19 mouse cellular contexts compared by ENCODE assay signal in genomic region chr13:116489420-116489819, GRCm38 (mm10).
A peak's percentile ranks its signal among the peaks of the same experiment; 100 is the strongest.
DNase-seq lines count a peak whose midpoint lies in the region; ATAC-seq and TF ChIP-seq lines count a peak whose summit lies in the region.
"Had no signal": no experiment of that assay in that cellular context is flagged by ENCODE, and none has a peak within 500 bp of the region (broad histone marks: within the 10 kb centered on the region; RNA-seq: fewer than 3 reads in every experiment).

No protein-coding gene starts in this region.

- no peak for TF ChIP-seq EP300 in liver, postnatal 0 days (IDR thresholded peaks at IDR 0.05; ENCODE audit: low read depth)

- no peaks in the 10 kb centered on the region for H3K27me3 ChIP-seq in liver, embryonic 11.5 days (replicated peaks; ENCODE audit: control insufficient read depth, insufficient read depth, low read length)
- H3K27me3 ChIP-seq in liver, postnatal 0 days (ENCODE audit: insufficient read depth, low read length) = no peaks in the 10 kb centered on the region
- no peaks in the 10 kb centered on the region for H3K27me3 ChIP-seq in hindbrain, embryonic 16.5 days (replicated peaks; ENCODE audit: control insufficient read depth, insufficient read depth, low read length)
- H3K27me3 ChIP-seq: forebrain, embryonic 12.5 days; liver, embryonic 13.5 days had no signal

- H3K36me3 ChIP-seq in liver, embryonic 11.5 days (ENCODE audit: control insufficient read depth, insufficient read depth, low read length) = no peaks in the 10 kb centered on the region
- H3K36me3 ChIP-seq in liver, postnatal 0 days (replicated peaks; ENCODE audit: insufficient read depth, low read length) = no peaks in the 10 kb centered on the region
- H3K36me3 ChIP-seq in hindbrain, embryonic 16.5 days (ENCODE audit: control insufficient read depth, insufficient read depth, low read length) = no peaks in the 10 kb centered on the region
- H3K36me3 ChIP-seq: forebrain, embryonic 12.5 days; G1E; heart, embryonic 10.5 days; liver, embryonic 13.5 days had no signal

- DNase-seq in liver, embryonic 11.5 days (ENCODE audit: low spot score) = no peak
- DNase-seq in liver, postnatal 0 days = no peak
- DNase-seq in 3T3-L1 (ENCODE audit: low read depth, low spot score) (peak; percentile 2), MN1 (ENCODE audit: low spot score) (peak; percentile 50)
- no peak for DNase-seq in frontal cortex, postnatal 10 days (ENCODE audit: low spot score in 2 of 2)
- no peak for DNase-seq in layer of hippocampus, adult 9-11 months
- DNase-seq in urinary bladder, adult 2 months (ENCODE audit: low spot score) = no peak
- DNase-seq: cerebellum, adult 8-10 months; layer of hippocampus, postnatal 36 days; left cerebral cortex, postnatal 4 days; liver, embryonic 13.5 days; lung, postnatal 14 days; thymus, postnatal 4 days had no signal

- H3K4me1 ChIP-seq in liver, embryonic 11.5 days (replicated peaks; ENCODE audit: control insufficient read depth, insufficient read depth, low read length) = no peaks in the 10 kb centered on the region
- no peaks in the 10 kb centered on the region for H3K4me1 ChIP-seq in liver, postnatal 0 days (ENCODE audit: insufficient read depth)
- H3K4me1 ChIP-seq in hindbrain, embryonic 16.5 days (ENCODE audit: control insufficient read depth, insufficient read depth, low read depth, low read length) = no peaks in the 10 kb centered on the region
- H3K4me1 ChIP-seq: forebrain, embryonic 12.5 days; heart, embryonic 10.5 days; liver, embryonic 13.5 days had no signal

- no peak overlapping the region for H3K4me3 ChIP-seq in liver, embryonic 11.5 days (ENCODE audit: low read depth, low read length)
- H3K4me3 ChIP-seq in liver, postnatal 0 days (ENCODE audit: low read depth, low read length) = no peak overlapping the region
- H3K4me3 ChIP-seq in hindbrain, embryonic 16.5 days (ENCODE audit: low read length) = no peak overlapping the region
- H3K4me3 ChIP-seq: forebrain, embryonic 12.5 days; heart, embryonic 10.5 days; liver, embryonic 13.5 days had no signal

- no peaks in the 10 kb centered on the region for H3K9me3 ChIP-seq in liver, embryonic 11.5 days (ENCODE audit: control insufficient read depth, low read length)
- no peaks in the 10 kb centered on the region for H3K9me3 ChIP-seq in liver, postnatal 0 days (ENCODE audit: low read length)
- no peaks in the 10 kb centered on the region for H3K9me3 ChIP-seq in hindbrain, embryonic 16.5 days (ENCODE audit: control insufficient read depth, low read length)
- H3K9me3 ChIP-seq: forebrain, embryonic 12.5 days; heart, embryonic 10.5 days; liver, embryonic 13.5 days had no signal

- ATAC-seq in liver, embryonic 11.5 days (replicated peaks; ENCODE audit: low FRiP score) = peak; percentile 56; the same call in 1 of the 2 replicates
- no peak for ATAC-seq in liver, postnatal 0 days
- peak; percentile 70; the same call in 1 of the 2 replicates for ATAC-seq in hindbrain, embryonic 16.5 days
- ATAC-seq: CD4-positive, CD25-positive, alpha-beta regulatory T cell, adult 4 months; intestine, postnatal 0 days had no signal

- TF ChIP-seq CTCF in liver, postnatal 0 days (IDR thresholded peaks at IDR 0.05; ENCODE audit: low read depth) = no peak

- 45% methylated on average over 1 of the region's 1 CpGs for WGBS in liver, embryonic 11.5 days
- 34% methylated on average over 1 of the region's 1 CpGs for WGBS in liver, postnatal 0 days (ENCODE audit: insufficient replicate concordance)
- WGBS in hindbrain, embryonic 16.5 days = 33% methylated on average over 1 of the region's 1 CpGs

- H3K4me2 ChIP-seq in liver, embryonic 11.5 days = no peak overlapping the region
- no peak overlapping the region for H3K4me2 ChIP-seq in liver, postnatal 0 days (ENCODE audit: low read depth, low read length)
- no peak overlapping the region for H3K4me2 ChIP-seq in hindbrain, embryonic 16.5 days (ENCODE audit: low read length)
- H3K4me2 ChIP-seq: forebrain, embryonic 12.5 days; liver, embryonic 13.5 days had no signal

- H3K9ac ChIP-seq in liver, embryonic 11.5 days (ENCODE audit: low read depth, low read length) = no peak overlapping the region
- H3K9ac ChIP-seq in liver, postnatal 0 days (replicated peaks) = no peak overlapping the region
- H3K9ac ChIP-seq in hindbrain, embryonic 16.5 days (ENCODE audit: low read depth, low read length) = no peak overlapping the region
- H3K9ac ChIP-seq: forebrain, embryonic 12.5 days; liver, embryonic 13.5 days had no signal

- H3K27ac ChIP-seq in liver, embryonic 11.5 days (ENCODE audit: low read depth, low read length) = no peak overlapping the region
- H3K27ac ChIP-seq in liver, postnatal 0 days (ENCODE audit: low read depth) = no peak overlapping the region
- H3K27ac ChIP-seq in hindbrain, embryonic 16.5 days (ENCODE audit: low read depth, low read length) = no peak overlapping the region
- H3K27ac ChIP-seq: forebrain, embryonic 12.5 days; heart, embryonic 10.5 days; liver, embryonic 13.5 days had no signal

Comparison
In these comparisons a context has a peak if more than half of its experiments do, and no peak if none do; other contexts are left out.
1. DNase-seq: peak in 3T3-L1 (single experiment) and MN1 (single experiment); none in liver, embryonic 11.5 days (single experiment), liver, postnatal 0 days (single experiment), frontal cortex, postnatal 10 days (0 of 2), layer of hippocampus, adult 9-11 months (single experiment) and urinary bladder, adult 2 months (single experiment).